Mouse (Mus musculus) macrophage (primary cell): ENCODE measurements at regions not wholly inside any gene's neighbourhood (a gene's known extent, or its start where the extent isn't known, plus 50 kb on each side); places are given as distances from the start of the nearest gene placed in this dataset.

Source experiments
- H3K27ac ChIP-seq: fragments of 350-480 bp; formaldehyde crosslinking; 2 replicates; pipeline ENCODE4 v1.9.0; 2021
- H3K36me3 ChIP-seq: fragments of 350-480 bp; formaldehyde crosslinking; 2 replicates; pipeline ENCODE4 v1.9.0; 2021; ENCODE audit errors: inconsistent target
- H3K4me3 ChIP-seq: fragments of 350-480 bp; formaldehyde crosslinking; 2 replicates; pipeline ENCODE4 v1.9.0; 2021; ENCODE audit errors: inconsistent target
- H3K79me2 ChIP-seq: fragments of 350-480 bp; formaldehyde crosslinking; 2 replicates; pipeline ENCODE4 v1.9.0; 2021; ENCODE audit errors: inconsistent target
- WGBS: methylation state at CpG from one replicate; pipeline ENCODE4 v1.1.7; 2026; ENCODE audit warnings: inconsistent platforms; ENCODE audit not compliant: missing documents; 5-methylcytosine and 5-hydroxymethylcytosine counted together

DNA sequence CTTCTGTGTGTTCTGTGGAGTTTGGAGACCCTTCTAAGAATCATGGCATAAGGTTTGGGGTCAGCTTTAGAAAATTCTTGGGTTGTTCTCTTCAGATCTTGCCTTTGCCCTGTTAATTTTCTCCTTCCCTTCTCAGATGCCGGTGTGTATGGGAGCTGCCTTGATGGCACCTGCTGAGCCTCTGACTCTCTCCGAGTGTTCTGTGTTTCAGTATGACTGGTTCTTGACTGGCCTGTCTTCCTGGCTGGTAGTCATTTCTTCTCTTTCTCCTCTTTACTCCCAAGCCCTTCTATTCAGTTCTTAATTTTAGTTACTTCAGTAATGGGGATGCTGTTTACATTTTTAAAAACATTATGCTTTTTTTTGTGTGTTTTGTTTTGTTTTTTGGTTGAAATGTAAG lies 152.1 kb upstream of the Ubr2 start:
- Histone ChIP-seq H3K4me3 (no peak overlapping the region), H3K27ac (no peak overlapping the region), H3K36me3 (no peaks in the 10 kb centered on the region), H3K79me2 (peaks cover 100% of the 10 kb centered on the region)
- 83% methylated on average over 2 of the region's 2 CpGs for WGBS

DNA sequence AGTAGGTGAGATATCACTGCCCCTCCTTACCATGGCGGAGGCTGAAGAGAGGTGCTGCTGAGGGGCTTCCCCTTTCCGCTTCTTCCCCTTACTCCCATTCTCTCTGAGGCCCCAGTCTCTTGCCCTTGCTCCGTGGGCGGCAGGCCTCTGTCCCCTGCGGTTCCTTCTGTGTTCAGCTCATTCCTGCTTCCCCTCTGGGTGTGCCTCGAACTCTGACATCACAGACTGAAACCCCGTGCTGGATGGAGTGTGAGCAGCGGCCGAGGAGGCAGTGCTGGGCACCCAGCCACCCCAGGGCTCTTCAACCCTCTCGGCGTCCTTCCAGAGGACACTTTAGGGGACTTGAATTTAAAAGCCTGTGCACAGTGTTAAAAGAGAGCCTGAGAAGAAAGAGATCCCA lies 145.9 kb upstream of the Ubr2 start:
- Histone ChIP-seq H3K79me2 (peaks cover 100% of the 10 kb centered on the region), H3K4me3 (no peak overlapping the region), H3K36me3 (no peaks in the 10 kb centered on the region), H3K27ac (no peak overlapping the region)
- WGBS, result 49% methylated on average over 11 of the region's 11 CpGs

DNA sequence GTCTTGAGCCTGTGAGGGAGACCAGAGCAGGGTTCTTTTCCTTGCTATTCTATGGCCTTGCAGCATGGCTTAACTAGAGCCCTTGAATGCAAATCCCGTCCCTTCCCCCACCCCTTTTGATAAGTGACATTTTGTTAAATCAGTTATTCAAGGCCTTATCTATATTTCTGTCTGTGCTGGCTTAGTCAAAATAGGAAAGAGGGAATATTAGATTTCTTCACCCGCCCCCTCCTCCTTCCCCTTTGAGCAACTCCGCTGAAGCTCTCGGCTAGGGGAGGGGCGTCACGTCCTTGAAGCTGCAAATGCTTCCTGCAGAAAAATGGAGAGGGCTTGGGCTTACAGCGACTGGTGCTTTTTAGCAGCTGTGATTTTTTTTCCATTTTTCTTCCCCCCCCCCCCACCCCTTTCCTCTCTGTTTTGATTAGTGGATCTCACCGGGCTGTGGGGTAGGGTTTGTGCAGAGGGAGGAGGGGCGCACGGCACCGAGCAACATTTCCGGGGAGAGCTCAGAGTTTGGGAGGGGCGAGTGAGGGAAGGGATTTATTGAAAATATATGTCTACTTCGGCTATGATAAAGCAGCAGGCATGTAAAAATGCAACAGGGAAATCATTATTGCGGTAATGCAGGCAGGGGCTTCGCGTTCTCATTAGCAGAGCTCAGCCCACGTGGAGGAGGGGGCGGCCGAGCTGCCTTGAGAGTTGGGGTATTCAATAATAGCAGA lies 141.4 kb upstream of the Ubr2 start:
- H3K4me3 ChIP-seq, result no peak overlapping the region
- WGBS, result 82% methylated on average over 14 of the region's 20 CpGs
- peaks cover 100% of the 10 kb centered on the region for H3K79me2 ChIP-seq
- no peaks in the 10 kb centered on the region for H3K36me3 ChIP-seq
- no peak overlapping the region for H3K27ac ChIP-seq

DNA sequence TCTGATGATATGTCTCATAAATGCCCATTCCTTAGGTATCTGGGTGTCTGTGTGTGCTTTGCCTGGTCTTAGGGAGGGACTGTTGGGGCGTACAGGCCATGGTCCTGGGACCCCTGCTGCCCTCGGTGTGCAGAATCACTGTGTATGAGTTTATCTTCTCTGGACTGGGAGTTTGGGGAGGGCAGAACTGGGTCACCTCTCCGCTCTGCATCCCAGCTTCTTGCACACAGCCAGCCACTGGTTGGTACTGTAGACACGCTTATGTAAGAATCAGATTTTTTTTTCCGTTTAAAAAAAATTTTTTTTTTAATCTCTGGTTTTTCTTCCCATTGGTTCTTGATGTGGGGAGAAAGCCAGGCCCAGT lies 140.8 kb upstream of the Ubr2 start:
- Histone ChIP-seq H3K36me3 (no peaks in the 10 kb centered on the region), H3K79me2 (peaks cover 100% of the 10 kb centered on the region), H3K27ac (no peak overlapping the region), H3K4me3 (no peak overlapping the region)
- WGBS, result 92% methylated on average over 5 of the region's 5 CpGs

- Histone ChIP-seq H3K36me3 (no peaks in the 10 kb centered on the region), H3K27ac (no peak overlapping the region), H3K4me3 (no peak overlapping the region), H3K79me2 (peaks cover 100% of the 10 kb centered on the region)
- WGBS, result 93% methylated on average over 6 of the region's 6 CpGs
These were observed 140.3 kb upstream of the Ubr2 start for GRCm38 (mm10) chr17:47150636-47151035.

DNA sequence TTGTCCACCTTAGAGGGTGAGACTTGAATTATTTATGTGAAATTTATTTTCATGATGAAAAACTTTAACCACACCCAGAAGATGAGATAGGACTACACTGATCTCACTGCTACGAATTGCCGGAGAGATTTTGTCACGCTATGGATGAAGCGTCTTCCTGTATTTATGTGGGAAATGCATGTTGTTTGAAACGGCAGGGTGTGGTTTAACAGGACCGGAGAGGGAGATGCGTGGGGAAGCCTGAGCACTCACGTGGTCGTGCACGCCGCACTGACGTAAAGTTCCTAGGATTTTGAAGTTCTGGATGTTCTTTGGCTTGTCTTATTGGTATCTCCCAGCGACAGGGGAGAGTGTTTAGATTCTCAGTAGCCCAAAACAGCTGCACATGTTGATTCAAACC lies 139.3 kb upstream of the Ubr2 start:
- 96% methylated on average over 13 of the region's 13 CpGs for WGBS
- no peaks in the 10 kb centered on the region for H3K36me3 ChIP-seq
- H3K79me2 ChIP-seq, result peaks cover 100% of the 10 kb centered on the region
- H3K4me3 ChIP-seq, result no peak overlapping the region
- no peak overlapping the region for H3K27ac ChIP-seq

DNA sequence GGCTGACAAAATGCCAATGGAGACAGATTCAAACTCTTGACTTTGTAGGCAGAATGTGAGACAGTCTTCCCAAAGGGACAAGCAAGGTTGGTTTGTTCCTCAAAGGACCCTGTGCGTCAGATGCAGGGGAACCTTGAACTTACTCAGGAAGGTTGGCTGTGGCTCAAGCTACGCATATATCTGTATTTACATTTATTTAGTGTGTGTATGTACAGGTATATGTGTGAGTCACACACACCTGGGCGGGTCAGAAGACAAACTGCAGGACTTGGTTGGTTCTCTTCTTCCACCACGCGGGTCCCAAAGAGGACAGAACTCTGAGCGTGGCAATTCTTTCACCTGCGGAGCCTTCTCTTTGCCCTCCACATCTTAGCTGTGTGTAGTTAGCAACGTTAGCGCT lies 138.8 kb upstream of the Ubr2 start:
- Histone ChIP-seq H3K79me2 (peaks cover 100% of the 10 kb centered on the region), H3K27ac (no peak overlapping the region), H3K36me3 (no peaks in the 10 kb centered on the region), H3K4me3 (no peak overlapping the region)
- 95% methylated on average over 9 of the region's 9 CpGs for WGBS

DNA sequence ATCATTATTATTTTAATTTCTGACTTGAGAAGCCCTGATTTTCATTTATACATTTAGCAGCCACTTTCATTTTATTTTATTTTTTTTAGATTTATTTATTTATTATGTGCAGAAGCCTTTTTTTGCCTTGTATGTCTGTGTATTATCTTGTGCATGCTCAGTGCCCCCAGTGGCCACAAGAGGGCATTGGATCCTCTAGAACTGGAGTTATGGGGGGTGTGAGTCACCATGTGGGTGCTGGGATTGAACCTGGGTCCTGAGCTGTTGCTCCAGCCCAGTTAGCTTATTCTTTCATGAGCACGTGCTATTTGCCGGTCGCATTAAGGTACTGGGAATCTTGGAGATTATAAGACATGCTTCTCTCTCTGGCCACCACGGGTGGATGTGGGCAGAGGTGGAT lies 136.3 kb upstream of the Ubr2 start:
- 99% methylated on average over 4 of the region's 4 CpGs for WGBS
- Histone ChIP-seq H3K79me2 (peaks cover 100% of the 10 kb centered on the region), H3K27ac (no peak overlapping the region), H3K4me3 (no peak overlapping the region), H3K36me3 (no peaks in the 10 kb centered on the region)

GRCm38 (mm10) chr17:47145590-47145989 lies 135.2 kb upstream of the Ubr2 start:
- Histone ChIP-seq H3K27ac (no peak overlapping the region), H3K4me3 (no peak overlapping the region), H3K36me3 (no peaks in the 10 kb centered on the region), H3K79me2 (peaks cover 98% of the 10 kb centered on the region)
- 94% methylated on average over 16 of the region's 16 CpGs for WGBS

DNA sequence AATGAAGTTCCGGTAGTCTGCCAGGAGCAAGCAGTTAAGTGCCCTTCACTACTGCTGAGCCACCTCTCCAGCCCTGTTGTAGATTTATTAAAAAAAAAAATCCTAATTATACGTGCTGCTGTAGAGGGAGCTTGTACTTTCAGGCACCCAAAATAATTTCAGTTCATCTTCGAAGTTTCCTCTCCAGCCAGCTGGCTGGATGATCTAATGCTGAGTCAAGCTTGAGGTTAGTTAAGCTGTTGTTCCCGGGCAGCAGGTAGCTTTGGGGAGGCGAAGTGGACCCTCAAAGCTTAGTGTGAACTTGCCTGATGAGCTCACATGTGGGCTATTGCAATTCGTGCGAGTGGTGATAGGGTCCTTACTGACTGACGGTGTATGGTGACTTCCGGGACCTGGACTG lies 134.6 kb upstream of the Ubr2 start:
- Histone ChIP-seq H3K27ac (peak overlapping the region; percentile 75), H3K36me3 (no peaks in the 10 kb centered on the region), H3K79me2 (peaks cover 92% of the 10 kb centered on the region), H3K4me3 (no peak overlapping the region)
- WGBS, result 38% methylated on average over 9 of the region's 9 CpGs

DNA sequence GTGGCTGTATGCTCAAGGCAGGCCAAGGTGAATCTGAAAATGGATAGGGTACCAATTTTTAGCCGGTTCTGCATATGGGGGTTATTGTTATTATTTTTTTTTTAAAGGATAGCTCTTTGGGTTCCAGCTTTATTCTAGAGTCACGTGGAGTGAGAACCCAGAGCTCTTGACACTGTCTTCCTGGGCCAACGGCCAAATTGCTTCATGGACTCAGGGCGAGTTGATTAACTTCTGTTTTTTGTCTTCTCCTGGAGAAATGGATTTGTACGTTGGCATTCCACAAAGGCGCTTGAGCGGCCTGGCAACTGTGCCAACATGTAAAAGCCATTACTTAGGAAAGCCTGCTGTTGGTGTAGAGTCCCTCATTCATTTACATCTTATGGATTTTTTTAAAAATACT lies 134.1 kb upstream of the Ubr2 start:
- Histone ChIP-seq H3K79me2 (peaks cover 86% of the 10 kb centered on the region), H3K4me3 (no peak overlapping the region), H3K27ac (peak overlapping the region; percentile 75), H3K36me3 (no peaks in the 10 kb centered on the region)
- 35% methylated on average over 7 of the region's 7 CpGs for WGBS

DNA sequence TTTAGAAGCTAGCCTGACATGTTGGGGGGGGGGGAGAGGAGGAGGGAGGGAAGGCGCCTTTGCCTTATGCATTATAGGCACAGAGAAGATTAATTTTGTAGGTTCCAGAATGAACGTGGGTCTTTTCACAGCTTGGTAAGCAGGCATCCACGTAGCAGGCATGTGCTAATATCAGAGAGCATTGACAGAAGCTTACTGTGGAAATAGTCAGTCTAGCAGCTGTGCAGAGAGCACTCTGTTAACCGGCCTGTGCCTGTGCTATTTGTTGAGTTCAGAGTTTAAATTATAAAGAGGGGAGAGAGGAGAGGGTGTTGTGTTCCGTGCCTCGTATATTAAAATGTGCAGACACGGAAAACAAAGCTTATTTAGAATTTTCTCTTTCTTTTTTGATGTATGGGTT lies 133.5 kb upstream of the Ubr2 start:
- Histone ChIP-seq H3K4me3 (no peak overlapping the region), H3K36me3 (no peaks in the 10 kb centered on the region), H3K27ac (peak overlapping the region; percentile 75), H3K79me2 (peaks cover 81% of the 10 kb centered on the region)
- WGBS, result 81% methylated on average over 5 of the region's 7 CpGs

- Histone ChIP-seq H3K79me2 (peaks cover 71% of the 10 kb centered on the region), H3K36me3 (no peaks in the 10 kb centered on the region), H3K27ac (peak overlapping the region; percentile 76; the same call in 1 of the 2 replicates), H3K4me3 (peak overlapping the region; percentile 86; the same call in 1 of the 2 replicates)
- WGBS, result 31% methylated on average over 7 of the region's 7 CpGs
These were observed 132.5 kb upstream of the Ubr2 start for GRCm38 (mm10) chr17:47142885-47143284.

GRCm38 (mm10) chr17:47142276-47142675 lies 131.9 kb upstream of the Ubr2 start:
- Histone ChIP-seq H3K4me3 (peak overlapping the region; percentile 86), H3K27ac (peak overlapping the region; percentile 76), H3K79me2 (peaks cover 65% of the 10 kb centered on the region), H3K36me3 (no peaks in the 10 kb centered on the region)
- WGBS, result 15% methylated on average over 7 of the region's 7 CpGs

- H3K4me3 ChIP-seq, result peak overlapping the region; percentile 86
- no peaks in the 10 kb centered on the region for H3K36me3 ChIP-seq
- WGBS, result 6% methylated on average over 12 of the region's 12 CpGs
- H3K27ac ChIP-seq, result peak overlapping the region; percentile 76
- peaks cover 60% of the 10 kb centered on the region for H3K79me2 ChIP-seq
These were observed 131.5 kb upstream of the Ubr2 start for GRCm38 (mm10) chr17:47141843-47142215.
